Comparison of ENCODE assay signal across 25 mouse cellular contexts in genomic region chr9:50412986-50413385, GRCm38 (mm10).
DNase-seq lines count a peak whose midpoint lies in the region; ATAC-seq and TF ChIP-seq lines count a peak whose summit lies in the region.
"Had no signal": no experiment of that assay in that cellular context is flagged by ENCODE, and none has a peak within 500 bp of the region (broad histone marks: within the 10 kb centered on the region; RNA-seq: fewer than 3 reads in every experiment).

No protein-coding gene starts in this region.

- H3K27ac ChIP-seq in left cerebral cortex, adult 2 months = no peak overlapping the region
- H3K27ac ChIP-seq in midbrain, postnatal 0 days (ENCODE audit: low read depth, low read length) = no peak overlapping the region
- H3K27ac ChIP-seq in midbrain, embryonic 11.5 days (ENCODE audit: low read depth, low read length) = no peak overlapping the region
- H3K27ac ChIP-seq: embryonic facial prominence, embryonic 10.5 days; embryonic facial prominence, embryonic 12.5 days; forebrain, embryonic 13.5 days; forebrain, embryonic 15.5 days had no signal

- ATAC-seq in cerebellum, adult (ENCODE audit: insufficient number of reproducible peaks, low FRiP score, low TSS enrichment) = no peak
- ATAC-seq in midbrain, postnatal 0 days (ENCODE audit: low FRiP score) = no peak
- no peak for ATAC-seq in midbrain, embryonic 11.5 days (ENCODE audit: low FRiP score)
- ATAC-seq: activated CD4-positive, CD25-positive, alpha-beta regulatory T cell, adult 4 months; CD4-positive, CD25-positive, alpha-beta regulatory T cell, adult 4 months; forebrain, embryonic 13.5 days; forebrain, embryonic 15.5 days; forebrain, postnatal 0 days; Patski had no signal

- H3K4me3 ChIP-seq in left cerebral cortex, adult 2 months = no peak overlapping the region
- no peak overlapping the region for H3K4me3 ChIP-seq in midbrain, postnatal 0 days (ENCODE audit: low read depth, low read length)
- H3K4me3 ChIP-seq in midbrain, embryonic 11.5 days (ENCODE audit: low read depth, low read length) = no peak overlapping the region
- H3K4me3 ChIP-seq: embryonic facial prominence, embryonic 10.5 days; embryonic facial prominence, embryonic 12.5 days; forebrain, embryonic 13.5 days; forebrain, embryonic 15.5 days had no signal

- 75% methylated on average over 8 of the region's 8 CpGs for WGBS in midbrain, postnatal 0 days
- 78% methylated on average over 8 of the region's 8 CpGs for WGBS in midbrain, embryonic 11.5 days

- H3K36me3 ChIP-seq in midbrain, postnatal 0 days (ENCODE audit: insufficient read depth, low read length) = no peaks in the 10 kb centered on the region
- no peaks in the 10 kb centered on the region for H3K36me3 ChIP-seq in midbrain, embryonic 11.5 days (ENCODE audit: control insufficient read depth, insufficient read depth, low read length)
- H3K36me3 ChIP-seq: embryonic facial prominence, embryonic 10.5 days; embryonic facial prominence, embryonic 12.5 days; forebrain, embryonic 15.5 days; G1E had no signal

- no peak overlapping the region for H3K9ac ChIP-seq in midbrain, postnatal 0 days (replicated peaks; ENCODE audit: low read length, poor library complexity, severe bottlenecking)
- no peak overlapping the region for H3K9ac ChIP-seq in midbrain, embryonic 11.5 days (ENCODE audit: low read length)
- H3K9ac ChIP-seq: embryonic facial prominence, embryonic 12.5 days; forebrain, embryonic 13.5 days; forebrain, embryonic 15.5 days; forebrain, postnatal 0 days had no signal

- intact Hi-C loops in left cerebral cortex, postnatal 4 days (cut with DNase I) = no loop called here
- intact Hi-C loops in left cerebral cortex, adult 2 months (cut with DNase I) = no loop called here

- no peaks in the 10 kb centered on the region for H3K4me1 ChIP-seq in midbrain, postnatal 0 days (ENCODE audit: insufficient read depth, low read length)
- H3K4me1 ChIP-seq in midbrain, embryonic 11.5 days (ENCODE audit: control insufficient read depth, insufficient read depth, low read length) = no peaks in the 10 kb centered on the region
- H3K4me1 ChIP-seq: embryonic facial prominence, embryonic 10.5 days; embryonic facial prominence, embryonic 12.5 days; forebrain, embryonic 13.5 days had no signal

- no peak overlapping the region for H3K4me2 ChIP-seq in midbrain, postnatal 0 days (ENCODE audit: low read depth, low read length, poor library complexity, severe bottlenecking)
- H3K4me2 ChIP-seq in midbrain, embryonic 11.5 days = no peak overlapping the region
- H3K4me2 ChIP-seq: embryonic facial prominence, embryonic 12.5 days; forebrain, embryonic 13.5 days; forebrain, embryonic 15.5 days had no signal

- no peaks in the 10 kb centered on the region for H3K27me3 ChIP-seq in midbrain, postnatal 0 days (ENCODE audit: insufficient read depth, low read length)
- H3K27me3 ChIP-seq in midbrain, embryonic 11.5 days (ENCODE audit: control insufficient read depth, insufficient read depth, low read length) = no peaks in the 10 kb centered on the region; the same call in 1 of the 2 replicates
- H3K27me3 ChIP-seq: CH12.LX; embryonic facial prominence, embryonic 12.5 days; forebrain, embryonic 13.5 days; forebrain, embryonic 15.5 days had no signal

- peak; percentile 60 to 75 for DNase-seq in cerebellum, postnatal 10 days
- DNase-seq in cerebellum, adult 11 months = no peak
- peak; percentile 12 to 24 for DNase-seq in cerebellum, postnatal 25 days
- peak; percentile 42 for DNase-seq in left cerebral cortex, postnatal 4 days
- no peak for DNase-seq in left cerebral cortex, adult 2 months (ENCODE audit: extremely low spot score in 1 of 2, low spot score in 2 of 2)
- peak; percentile 32 for DNase-seq in midbrain, postnatal 0 days (ENCODE audit: low spot score)
- no peak for DNase-seq in midbrain, embryonic 11.5 days (ENCODE audit: low spot score, missing footprints)
- DNase-seq: adrenal gland, adult 8-10 months; adrenal gland, postnatal 14 days; adrenal gland, postnatal 36 days; B cell, adult 2 months; cerebellum, adult 11-12 months; cerebellum, adult 8-10 months; cerebellum, adult 9-11 months; forebrain, postnatal 0 days had no signal

- H3K9me3 ChIP-seq in midbrain, postnatal 0 days (ENCODE audit: low read length) = no peaks in the 10 kb centered on the region
- H3K9me3 ChIP-seq in midbrain, embryonic 11.5 days (ENCODE audit: control insufficient read depth, low read length) = no peaks in the 10 kb centered on the region
- H3K9me3 ChIP-seq: embryonic facial prominence, embryonic 10.5 days; embryonic facial prominence, embryonic 12.5 days; forebrain, embryonic 13.5 days; forebrain, embryonic 15.5 days; G1E had no signal

- no peak for TF ChIP-seq CTCF in left cerebral cortex, adult 2 months (IDR thresholded peaks at IDR 0.05)
- no peak for TF ChIP-seq CTCF in midbrain, postnatal 0 days (IDR thresholded peaks at IDR 0.05)

Comparison
In these comparisons a context has a peak if more than half of its experiments do, and no peak if none do; other contexts are left out.
1. DNase-seq: peak in cerebellum, postnatal 10 days (2 of 2), cerebellum, postnatal 25 days (2 of 2), left cerebral cortex, postnatal 4 days (single experiment) and midbrain, postnatal 0 days (single experiment); none in cerebellum, adult 11 months (single experiment), left cerebral cortex, adult 2 months (0 of 2) and midbrain, embryonic 11.5 days (single experiment).